Mouse (Mus musculus): Measurements from ENCODE around the gene Hist3h2ba. TPM values are rescaled to one million over a fixed set of nuclear protein-coding genes. Genes with fewer than 3 reads are reported as not detected.
A peak's percentile ranks its signal among the peaks of the same experiment; 100 is the strongest.

Gene Hist3h2ba
- total and polyA plus RNA-seq, 2 experiments from 2014 or later, result 114 to 1,117 TPM

DNA sequence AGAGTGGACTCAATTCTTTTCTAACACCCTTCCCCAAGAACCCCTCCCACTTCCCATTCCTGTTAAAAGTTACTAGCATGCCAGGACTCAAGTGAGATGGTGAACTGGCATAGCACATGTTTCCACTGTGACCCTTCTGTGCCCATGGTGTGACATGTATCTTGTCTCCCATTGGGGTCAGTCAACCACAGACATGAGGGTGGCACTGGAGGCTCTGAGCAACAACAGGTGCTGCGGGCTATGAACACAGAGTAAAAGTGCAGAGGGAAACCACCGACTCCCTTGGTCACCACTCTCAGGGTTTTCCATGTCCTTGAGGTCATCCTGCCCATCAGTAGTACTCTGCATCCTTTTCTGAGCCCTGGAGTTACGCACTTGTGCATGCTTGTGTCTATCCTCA, 23.1 kb downstream of the Hist3h2ba start:
- no peak for ATAC-seq (ENCODE audit: low FRiP score)
- DNase-seq (ENCODE audit: low spot score), result no peak
- Histone ChIP-seq H3K27me3 (ENCODE audit: insufficient read depth, low read length) (no peaks in the 10 kb centered on the region), H3K27ac (ENCODE audit: low read depth, low read length) (no peak overlapping the region), H3K9me3 (ENCODE audit: low read length) (no peaks in the 10 kb centered on the region), H3K9ac (replicated peaks; ENCODE audit: low read length, poor library complexity, severe bottlenecking) (no peak overlapping the region), H3K36me3 (ENCODE audit: insufficient read depth, low read length) (peaks cover 7% of the 10 kb centered on the region; the same call in 1 of the 2 replicates), H3K4me1 (ENCODE audit: insufficient read depth, low read length) (no peaks in the 10 kb centered on the region), H3K4me3 (ENCODE audit: low read depth, low read length) (no peak overlapping the region), H3K4me2 (ENCODE audit: low read depth, low read length, poor library complexity, severe bottlenecking) (no peak overlapping the region)
- 99% methylated on average over 3 of the region's 3 CpGs for WGBS
- no peak for TF ChIP-seq CTCF (IDR thresholded peaks at IDR 0.05)

DNA sequence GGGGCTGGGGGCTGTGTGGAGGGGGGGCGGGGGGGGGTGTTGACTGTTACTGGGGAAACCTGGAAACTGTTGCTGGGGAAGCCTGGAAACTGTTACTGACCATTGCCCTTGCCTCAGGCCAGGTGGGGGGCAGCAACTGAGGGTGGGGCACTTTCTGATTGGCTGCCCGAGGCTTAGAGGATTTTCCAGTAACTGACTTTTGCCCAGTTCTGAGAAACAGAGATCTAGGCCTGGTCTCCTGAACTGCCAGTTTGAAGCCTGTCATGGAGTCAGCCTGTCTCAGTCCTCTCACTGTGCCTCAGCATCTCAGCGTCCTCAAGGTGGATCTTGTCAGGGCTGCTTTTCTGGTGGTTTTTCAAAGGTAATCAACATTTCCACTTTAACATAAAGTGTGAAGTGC, 25.7 kb downstream of the Hist3h2ba start:
- H3K36me3 ChIP-seq (ENCODE audit: insufficient read depth, low read length), result peaks cover 7% of the 10 kb centered on the region; the same call in 1 of the 2 replicates
- H3K27ac ChIP-seq (ENCODE audit: low read depth, low read length), result no peak overlapping the region
- H3K27me3 ChIP-seq (ENCODE audit: insufficient read depth, low read length), result no peaks in the 10 kb centered on the region
- peaks cover 6% of the 10 kb centered on the region for H3K4me1 ChIP-seq (ENCODE audit: insufficient read depth, low read length)
- 84% methylated on average over 3 of the region's 3 CpGs for WGBS
- ATAC-seq (ENCODE audit: low FRiP score), result no peak
- DNase-seq (ENCODE audit: low spot score), result no peak
- no peak overlapping the region for H3K4me2 ChIP-seq (ENCODE audit: low read depth, low read length, poor library complexity, severe bottlenecking)
- no peak for TF ChIP-seq CTCF (IDR thresholded peaks at IDR 0.05)
- no peaks in the 10 kb centered on the region for H3K9me3 ChIP-seq (ENCODE audit: low read length)
- no peak overlapping the region for H3K4me3 ChIP-seq (ENCODE audit: low read depth, low read length)
- H3K9ac ChIP-seq (replicated peaks; ENCODE audit: low read length, poor library complexity, severe bottlenecking), result no peak overlapping the region

- no peaks in the 10 kb centered on the region for H3K9me3 ChIP-seq (ENCODE audit: low read length)
- peak overlapping the region; percentile 93 for H3K4me2 ChIP-seq (ENCODE audit: low read depth, low read length, poor library complexity, severe bottlenecking)
- under 1% methylated on average over 29 of the region's 29 CpGs for WGBS
- no peaks in the 10 kb centered on the region for H3K27me3 ChIP-seq (ENCODE audit: insufficient read depth, low read length)
- H3K27ac ChIP-seq (ENCODE audit: low read depth, low read length), result peak overlapping the region; percentile 38; the same call in 1 of the 2 replicates
- ATAC-seq (ENCODE audit: low FRiP score) (no peak), DNase-seq (ENCODE audit: low spot score) (no peak)
- H3K9ac ChIP-seq (replicated peaks; ENCODE audit: low read length, poor library complexity, severe bottlenecking), result peak overlapping the region; percentile 69
- peak overlapping the region; percentile 94 for H3K4me3 ChIP-seq (ENCODE audit: low read depth, low read length)
- TF ChIP-seq CTCF (IDR thresholded peaks at IDR 0.05), result no peak
- H3K36me3 ChIP-seq (ENCODE audit: insufficient read depth, low read length), result no peaks in the 10 kb centered on the region; the same call in 1 of the 2 replicates
- peaks cover 18% of the 10 kb centered on the region for H3K4me1 ChIP-seq (ENCODE audit: insufficient read depth, low read length)
These were observed 28.4 kb downstream of the Hist3h2ba start for GRCm38 (mm10) chr11:58977150-58977549.

- WGBS, result under 1% methylated on average over 21 of the region's 21 CpGs
- H3K27me3 ChIP-seq (ENCODE audit: insufficient read depth, low read length), result no peaks in the 10 kb centered on the region
- H3K9ac ChIP-seq (replicated peaks; ENCODE audit: low read length, poor library complexity, severe bottlenecking), result peak overlapping the region; percentile 69
- peaks cover 18% of the 10 kb centered on the region for H3K4me1 ChIP-seq (ENCODE audit: insufficient read depth, low read length)
- no peak for ATAC-seq (ENCODE audit: low FRiP score)
- H3K4me2 ChIP-seq (ENCODE audit: low read depth, low read length, poor library complexity, severe bottlenecking), result peak overlapping the region; percentile 93
- H3K27ac ChIP-seq (ENCODE audit: low read depth, low read length), result peak overlapping the region; percentile 38; the same call in 1 of the 2 replicates
- H3K36me3 ChIP-seq (ENCODE audit: insufficient read depth, low read length), result peaks cover 3% of the 10 kb centered on the region; the same call in 1 of the 2 replicates
- no peak for DNase-seq (ENCODE audit: low spot score)
- no peak for TF ChIP-seq CTCF (IDR thresholded peaks at IDR 0.05)
- H3K9me3 ChIP-seq (ENCODE audit: low read length), result no peaks in the 10 kb centered on the region
- peak overlapping the region; percentile 94 for H3K4me3 ChIP-seq (ENCODE audit: low read depth, low read length)
These were observed 28.9 kb downstream of the Hist3h2ba start for GRCm38 (mm10) chr11:58977607-58978026.

DNA sequence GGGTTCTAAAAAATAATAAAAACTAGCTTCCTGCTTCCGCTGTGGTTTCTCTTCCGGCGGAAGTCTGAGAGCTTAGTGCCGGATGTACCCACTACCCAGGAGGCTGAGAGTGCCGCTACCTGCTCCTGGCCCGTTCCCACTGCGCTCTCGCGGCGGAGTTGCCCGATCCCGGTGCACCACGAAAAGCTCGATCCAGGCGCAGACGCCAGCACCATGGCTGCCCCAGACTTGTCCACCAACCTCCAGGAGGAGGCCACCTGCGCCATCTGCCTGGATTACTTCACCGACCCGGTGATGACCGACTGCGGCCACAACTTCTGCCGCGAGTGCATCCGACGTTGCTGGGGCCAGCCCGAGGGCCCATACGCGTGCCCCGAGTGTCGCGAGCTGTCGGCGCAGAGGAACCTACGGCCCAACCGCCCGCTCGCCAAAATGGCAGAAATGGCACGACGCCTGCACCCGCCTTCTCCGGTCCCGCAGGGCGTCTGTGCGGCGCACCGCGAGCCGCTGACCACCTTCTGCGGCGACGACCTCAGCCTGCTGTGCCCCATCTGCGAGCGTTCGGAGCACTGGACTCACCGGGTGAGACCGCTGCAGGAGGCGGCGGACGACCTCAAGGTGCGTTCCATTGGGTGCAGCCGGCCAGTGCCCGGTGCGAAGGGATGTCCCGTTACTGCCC, 29.4 kb downstream of the Hist3h2ba start, which contains the start of gene Trim11:
TSS of gene Trim11 (plus strand) at position 67 of the 679 bp plus-strand sequence.
- Histone ChIP-seq H3K4me2 (ENCODE audit: low read depth, low read length, poor library complexity, severe bottlenecking) (peak within 1 kb of the TSS; percentile 93), H3K27me3 (ENCODE audit: insufficient read depth, low read length) (no peaks in the 10 kb centered on the region), H3K27ac (ENCODE audit: low read depth, low read length) (peak within 1 kb of the TSS; percentile 38; the same call in 1 of the 2 replicates), H3K9ac (replicated peaks; ENCODE audit: low read length, poor library complexity, severe bottlenecking) (peak within 1 kb of the TSS; percentile 69), H3K4me3 (ENCODE audit: low read depth, low read length) (peak within 1 kb of the TSS; percentile 94), H3K9me3 (ENCODE audit: low read length) (no peaks in the 10 kb centered on the region), H3K4me1 (ENCODE audit: insufficient read depth, low read length) (peaks cover 18% of the 10 kb centered on the region), H3K36me3 (ENCODE audit: insufficient read depth, low read length) (peaks cover 7% of the 10 kb centered on the region; the same call in 1 of the 2 replicates)
- peak; percentile 45; the same call in 1 of the 2 replicates for ATAC-seq (ENCODE audit: low FRiP score)
- DNase-seq (ENCODE audit: low spot score), result peak; percentile 78
- TF ChIP-seq CTCF (IDR thresholded peaks at IDR 0.05), result no peak
- WGBS, result under 1% methylated on average over 64 of the region's 64 CpGs

DNA sequence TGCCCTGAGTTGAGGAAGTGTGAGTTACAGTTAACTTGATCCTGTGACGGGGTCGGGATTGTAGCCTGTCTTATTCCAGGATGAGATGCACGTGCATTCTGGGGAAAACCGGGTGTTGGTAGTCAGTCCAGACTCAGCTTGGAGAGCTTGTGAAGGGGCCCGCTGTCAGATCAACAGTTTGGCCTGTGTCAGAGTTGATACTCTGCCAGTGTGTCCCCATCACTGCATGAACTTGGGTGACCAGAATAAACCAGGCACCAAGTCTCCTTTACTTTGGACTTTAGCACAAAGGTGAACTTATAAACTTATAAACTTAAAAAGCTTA, 29.9 kb downstream of the Hist3h2ba start:
- WGBS, result 1% methylated on average over 5 of the region's 5 CpGs
- no peak for TF ChIP-seq CTCF (IDR thresholded peaks at IDR 0.05)
- Histone ChIP-seq H3K4me2 (ENCODE audit: low read depth, low read length, poor library complexity, severe bottlenecking) (peak overlapping the region; percentile 93), H3K27ac (ENCODE audit: low read depth, low read length) (no peak overlapping the region), H3K27me3 (ENCODE audit: insufficient read depth, low read length) (no peaks in the 10 kb centered on the region), H3K4me3 (ENCODE audit: low read depth, low read length) (peak overlapping the region; percentile 94), H3K4me1 (ENCODE audit: insufficient read depth, low read length) (peaks cover 18% of the 10 kb centered on the region), H3K36me3 (ENCODE audit: insufficient read depth, low read length) (peaks cover 8% of the 10 kb centered on the region), H3K9me3 (ENCODE audit: low read length) (no peaks in the 10 kb centered on the region), H3K9ac (replicated peaks; ENCODE audit: low read length, poor library complexity, severe bottlenecking) (peak overlapping the region; percentile 69)
- DNase-seq (ENCODE audit: low spot score) (no peak), ATAC-seq (ENCODE audit: low FRiP score) (no peak)
